In the genomic region with DNA sequence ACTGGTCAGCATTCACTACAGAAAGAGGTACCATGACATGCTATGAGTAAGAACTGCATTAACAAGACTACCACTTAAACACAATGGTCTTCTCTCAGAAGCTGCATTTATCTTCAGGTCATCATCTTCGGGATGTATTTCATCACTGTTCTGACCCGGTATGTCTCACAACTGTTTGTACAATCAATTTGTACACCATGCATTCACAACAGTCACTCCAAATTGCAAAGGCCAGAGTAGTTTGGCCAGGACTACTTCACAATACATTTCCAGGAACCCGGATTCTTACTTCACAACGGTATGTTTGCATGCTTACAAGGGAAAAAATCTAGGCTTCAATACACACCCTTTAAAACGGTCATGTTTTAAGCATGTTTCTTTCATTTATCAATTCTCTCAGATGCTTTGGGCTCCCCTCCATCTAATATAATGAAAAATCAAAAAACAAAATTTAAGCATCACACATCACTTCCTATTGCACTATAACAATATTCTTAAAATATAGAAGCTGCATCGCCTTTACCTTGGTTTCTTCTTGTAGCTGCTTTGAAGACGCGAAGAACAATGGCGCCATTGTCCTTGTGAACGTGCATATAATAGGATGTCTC, we compare ENCODE assay signal across 8 mouse cellular contexts. TPM values are rescaled to one million over a fixed set of nuclear protein-coding genes. Genes with fewer than 3 reads are reported as not detected.
DNase-seq lines count a peak whose midpoint lies in the region; ATAC-seq and TF ChIP-seq lines count a peak whose summit lies in the region.

No protein-coding gene starts in this region.

- peak overlapping the region; percentile 91 for H3K27ac ChIP-seq in heart, embryonic 13.5 days (replicated peaks)
- peak overlapping the region; percentile 93 for H3K27ac ChIP-seq in forebrain, postnatal 0 days (ENCODE audit: low read depth, low read length)
- peak overlapping the region; percentile 86 for H3K27ac ChIP-seq in midbrain, embryonic 11.5 days (ENCODE audit: low read depth, low read length)

- no peak for ATAC-seq in heart, embryonic 13.5 days (ENCODE audit: extremely low read depth, insufficient number of reproducible peaks, low FRiP score, low TSS enrichment)
- ATAC-seq in forebrain, postnatal 0 days = no peak
- no peak for ATAC-seq in midbrain, embryonic 11.5 days (ENCODE audit: low FRiP score)

- DNase-seq in heart, adult 8-10 months (ENCODE audit: low spot score) = no peak
- DNase-seq in ES-CJ7 (ENCODE audit: low read depth, low spot score) = peak; percentile 14
- peak; percentile 56 for DNase-seq in forebrain, postnatal 0 days
- peak; percentile 89 for DNase-seq in midbrain, embryonic 11.5 days (ENCODE audit: low spot score, missing footprints)
- no peak for DNase-seq in urinary bladder, adult 18-20 months (ENCODE audit: low spot score in 2 of 2)
- no peak for DNase-seq in testis, postnatal 14 days (ENCODE audit: low spot score)
- no peak for DNase-seq in ovary, postnatal 10 days (ENCODE audit: low spot score)

- no peaks in the 10 kb centered on the region for H3K9me3 ChIP-seq in heart, embryonic 13.5 days
- H3K9me3 ChIP-seq in forebrain, postnatal 0 days (ENCODE audit: low read length) = no peaks in the 10 kb centered on the region
- no peaks in the 10 kb centered on the region for H3K9me3 ChIP-seq in midbrain, embryonic 11.5 days (ENCODE audit: control insufficient read depth, low read length)

- no peak for TF ChIP-seq CTCF in forebrain, postnatal 0 days (IDR thresholded peaks at IDR 0.05; ENCODE audit: low read depth)

- peaks cover 20% of the 10 kb centered on the region for H3K36me3 ChIP-seq in heart, embryonic 13.5 days
- H3K36me3 ChIP-seq in forebrain, postnatal 0 days (ENCODE audit: insufficient read depth) = peaks cover 7% of the 10 kb centered on the region; the same call in 1 of the 2 replicates
- peaks cover 4% of the 10 kb centered on the region for H3K36me3 ChIP-seq in midbrain, embryonic 11.5 days (ENCODE audit: control insufficient read depth, insufficient read depth, low read length)

- H3K4me1 ChIP-seq in heart, embryonic 13.5 days = peaks cover 28% of the 10 kb centered on the region
- H3K4me1 ChIP-seq in forebrain, postnatal 0 days (ENCODE audit: insufficient read depth) = peaks cover 12% of the 10 kb centered on the region
- H3K4me1 ChIP-seq in midbrain, embryonic 11.5 days (ENCODE audit: control insufficient read depth, insufficient read depth, low read length) = peaks cover 8% of the 10 kb centered on the region; the same call in 1 of the 2 replicates

- peak overlapping the region; percentile 79 for H3K4me2 ChIP-seq in heart, embryonic 13.5 days
- H3K4me2 ChIP-seq in forebrain, postnatal 0 days (ENCODE audit: low read depth) = peak overlapping the region; percentile 61
- peak overlapping the region; percentile 58 for H3K4me2 ChIP-seq in midbrain, embryonic 11.5 days

- no peaks in the 10 kb centered on the region for H3K27me3 ChIP-seq in heart, embryonic 13.5 days (replicated peaks)
- H3K27me3 ChIP-seq in forebrain, postnatal 0 days (ENCODE audit: insufficient read depth, low read length) = no peaks in the 10 kb centered on the region
- no peaks in the 10 kb centered on the region for H3K27me3 ChIP-seq in midbrain, embryonic 11.5 days (ENCODE audit: control insufficient read depth, insufficient read depth, low read length)

- WGBS in heart, embryonic 13.5 days = under 1% methylated on average over 10 of the region's 10 CpGs
- WGBS in forebrain, postnatal 0 days = under 1% methylated on average over 10 of the region's 10 CpGs
- 0% methylated on average over 10 of the region's 10 CpGs for WGBS in midbrain, embryonic 11.5 days

- peak overlapping the region; percentile 89 for H3K4me3 ChIP-seq in heart, embryonic 13.5 days
- H3K4me3 ChIP-seq in forebrain, postnatal 0 days (ENCODE audit: low read depth, low read length) = peak overlapping the region; percentile 70
- peak overlapping the region; percentile 86 for H3K4me3 ChIP-seq in midbrain, embryonic 11.5 days (ENCODE audit: low read depth, low read length)

- peak overlapping the region; percentile 99 for H3K9ac ChIP-seq in heart, embryonic 13.5 days
- H3K9ac ChIP-seq in forebrain, postnatal 0 days = peak overlapping the region; percentile 93
- peak overlapping the region; percentile 99 for H3K9ac ChIP-seq in midbrain, embryonic 11.5 days (ENCODE audit: low read length)

RNA-seq across cellular contexts. Expression of gene Zfp949, which starts 25.8 kb away (rescaled TPM):
- 6.3 and 8.4 TPM in 2 replicates for polyA plus RNA-seq in heart, embryonic 13.5 days (2015; fragmentation: Nextera tagmentation; extraction: Ambion mirVana)
- total RNA-seq in heart, adult 8-10 months (2022) = 1 to 10 TPM; 5.4 to 8.6 (median 6.0) TPM
- total RNA-seq in forebrain, postnatal 0 days (2014; rRNA removed) = 18.6 and 25.0 TPM in 2 replicates
- 9.0 and 13.5 TPM in 2 replicates for polyA plus RNA-seq in forebrain, postnatal 0 days (2015; fragmentation: Nextera tagmentation; extraction: Ambion mirVana)
- polyA plus RNA-seq in midbrain, embryonic 11.5 days (2014; fragmentation: Nextera tagmentation; extraction: Ambion mirVana) = 7.6 and 9.6 TPM in 2 replicates

RNA-seq across cellular contexts. Expression of gene Syncrip, which starts 39.7 kb away (rescaled TPM):
- 51.9 and 53.3 TPM in 2 replicates for polyA plus RNA-seq in heart, embryonic 13.5 days (2015; fragmentation: Nextera tagmentation; extraction: Ambion mirVana)
- total RNA-seq in heart, adult 8-10 months (2022) = 10 to 100 TPM; 52.1 to 62.3 (median 56.1) TPM
- total RNA-seq in forebrain, postnatal 0 days (2014; rRNA removed) = 138 and 149 TPM in 2 replicates
- 82.5 and 86.4 TPM in 2 replicates for polyA plus RNA-seq in forebrain, postnatal 0 days (2015; fragmentation: Nextera tagmentation; extraction: Ambion mirVana)
- polyA plus RNA-seq in midbrain, embryonic 11.5 days (2014; fragmentation: Nextera tagmentation; extraction: Ambion mirVana) = 132 and 142 TPM in 2 replicates

RNA-seq across cellular contexts. Expression of gene Trim43a, which starts 58.6 kb away (rescaled TPM):
- polyA plus RNA-seq in heart, embryonic 13.5 days (2015; fragmentation: Nextera tagmentation; extraction: Ambion mirVana) = 0.23 and 0.39 TPM in 2 replicates
- total RNA-seq in heart, adult 8-10 months (2022) = not detected
- 0.08 TPM in 1 of 2 replicates, not detected in the other for total RNA-seq in forebrain, postnatal 0 days (2014; rRNA removed)
- 0.13 TPM in 1 of 2 replicates, not detected in the other for polyA plus RNA-seq in forebrain, postnatal 0 days (2015; fragmentation: Nextera tagmentation; extraction: Ambion mirVana)
- polyA plus RNA-seq in midbrain, embryonic 11.5 days (2014; fragmentation: Nextera tagmentation; extraction: Ambion mirVana) = not detected in 2 replicates

Comparison
In these comparisons a context has a peak if more than half of its experiments do, and no peak if none do; other contexts are left out.
1. DNase-seq: peak in ES-CJ7 (single experiment), forebrain, postnatal 0 days (single experiment) and midbrain, embryonic 11.5 days (single experiment); none in heart, adult 8-10 months (single experiment), urinary bladder, adult 18-20 months (0 of 2), testis, postnatal 14 days (single experiment) and ovary, postnatal 10 days (single experiment).
2. Peak in every context shown above with its lines, with median percentiles within 50 percentile points of each other: H3K27ac ChIP-seq, H3K4me2 ChIP-seq, H3K4me3 ChIP-seq and H3K9ac ChIP-seq.